Mouse (Mus musculus): ENCODE data around the gene Foxd3. TPM values are rescaled to one million over a fixed set of nuclear protein-coding genes. Genes with fewer than 3 reads are reported as not detected.

The Foxd3 gene
- polyA plus RNA-seq, 1 experiment from 2014 or later = not detected

DNA sequence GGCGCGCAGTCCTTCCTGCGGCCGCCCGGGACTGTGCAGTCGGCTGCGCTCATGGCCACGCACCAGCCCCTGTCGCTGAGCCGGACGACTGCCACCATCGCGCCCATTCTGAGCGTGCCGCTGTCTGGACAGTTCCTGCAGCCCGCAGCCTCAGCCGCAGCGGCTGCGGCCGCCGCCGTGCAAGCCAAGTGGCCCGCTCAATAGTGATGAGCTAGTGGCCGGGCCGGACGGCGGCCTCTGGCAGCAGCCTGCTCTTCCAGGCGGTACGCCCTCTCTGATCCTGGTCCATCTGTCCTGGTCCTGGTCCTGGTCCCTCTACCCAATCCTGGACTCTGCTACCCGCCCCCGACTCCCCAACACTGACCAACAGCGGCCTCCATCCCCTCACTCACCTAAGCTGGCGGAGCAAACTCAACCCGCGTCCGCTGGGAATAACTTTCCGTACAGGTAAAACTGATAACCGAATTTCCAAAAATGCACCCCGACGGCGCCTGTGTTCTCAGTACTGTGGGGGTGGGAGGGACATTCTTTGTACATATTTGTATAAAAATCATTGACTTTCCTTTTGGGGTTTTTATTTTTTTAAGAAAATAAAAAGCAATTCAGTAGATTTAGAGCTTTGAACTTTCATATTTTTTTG, 1.9 kb downstream of the Foxd3 start:
- 2% methylated on average over 36 of the region's 41 CpGs for WGBS

GRCm38 (mm10) chr4:99658881-99659280, 2.8 kb downstream of the Foxd3 start:
- H3K4me3 ChIP-seq (ENCODE audit: low read depth, low read length) = no peak overlapping the region
- H3K4me1 ChIP-seq (ENCODE audit: insufficient read depth) = 0 out of 2 replicates have a peak, but pooled peaks cover 5% of the 10 kb centered on the region
- H3K36me3 ChIP-seq (ENCODE audit: insufficient read depth) = no peaks in the 10 kb centered on the region
- no peak overlapping the region for H3K9ac ChIP-seq
- 19% methylated on average over 6 of the region's 6 CpGs for WGBS
- no peak overlapping the region for H3K4me2 ChIP-seq
- no peaks in the 10 kb centered on the region for H3K9me3 ChIP-seq (ENCODE audit: low read depth, low read length)
- TF ChIP-seq CTCF (IDR thresholded peaks at IDR 0.05; ENCODE audit: low read depth) = no peak
- peaks cover 96% of the 10 kb centered on the region for H3K27me3 ChIP-seq (ENCODE audit: insufficient read depth, low read length)
- DNase-seq (peak; percentile 17), ATAC-seq (ENCODE audit: insufficient read depth) (no peak)
- H3K27ac ChIP-seq (ENCODE audit: low read depth) = no peak overlapping the region

More for the DNA sequence above, 1.9 kb downstream of the Foxd3 start:
- Histone ChIP-seq H3K9ac (no peak overlapping the region), H3K9me3 (ENCODE audit: low read depth, low read length) (no peaks in the 10 kb centered on the region), H3K27ac (ENCODE audit: low read depth) (no peak overlapping the region), H3K4me1 (ENCODE audit: insufficient read depth) (0 out of 2 replicates have a peak, but pooled peaks cover 5% of the 10 kb centered on the region), H3K4me3 (ENCODE audit: low read depth, low read length) (peak overlapping the region; percentile 35), H3K27me3 (ENCODE audit: insufficient read depth, low read length) (peaks cover 96% of the 10 kb centered on the region), H3K36me3 (ENCODE audit: insufficient read depth) (no peaks in the 10 kb centered on the region), H3K4me2 (peak overlapping the region; percentile 48)
- TF ChIP-seq CTCF (IDR thresholded peaks at IDR 0.05; ENCODE audit: low read depth) = no peak
- DNase-seq (peak; percentile 50), ATAC-seq (ENCODE audit: insufficient read depth) (peak; percentile 19; the same call in 1 of the 2 replicates)

GRCm38 (mm10) chr4:99659361-99660072, 3.4 kb downstream of the Foxd3 start:
- H3K4me1 ChIP-seq (ENCODE audit: insufficient read depth) = 0 out of 2 replicates have a peak, but pooled peaks cover 5% of the 10 kb centered on the region
- WGBS = 1% methylated on average over 28 of the region's 28 CpGs
- no peak overlapping the region for H3K27ac ChIP-seq (ENCODE audit: low read depth)
- peak; percentile 20 for DNase-seq
- no peaks in the 10 kb centered on the region for H3K9me3 ChIP-seq (ENCODE audit: low read depth, low read length)
- ATAC-seq (ENCODE audit: insufficient read depth) = no peak
- H3K4me2 ChIP-seq = no peak overlapping the region
- H3K9ac ChIP-seq = no peak overlapping the region
- H3K27me3 ChIP-seq (ENCODE audit: insufficient read depth, low read length) = peaks cover 95% of the 10 kb centered on the region
- no peaks in the 10 kb centered on the region for H3K36me3 ChIP-seq (ENCODE audit: insufficient read depth)
- H3K4me3 ChIP-seq (ENCODE audit: low read depth, low read length) = no peak overlapping the region
- TF ChIP-seq CTCF (IDR thresholded peaks at IDR 0.05; ENCODE audit: low read depth) = no peak

- Histone ChIP-seq H3K9me3 (ENCODE audit: low read depth, low read length) (no peaks in the 10 kb centered on the region), H3K9ac (no peak overlapping the region), H3K4me1 (ENCODE audit: insufficient read depth) (0 out of 2 replicates have a peak, but pooled peaks cover 5% of the 10 kb centered on the region), H3K36me3 (ENCODE audit: insufficient read depth) (no peaks in the 10 kb centered on the region), H3K27ac (ENCODE audit: low read depth) (no peak overlapping the region), H3K4me3 (ENCODE audit: low read depth, low read length) (peak overlapping the region; percentile 1; the same call in 1 of the 2 replicates), H3K4me2 (no peak overlapping the region), H3K27me3 (ENCODE audit: insufficient read depth, low read length) (peaks cover 95% of the 10 kb centered on the region)
- WGBS = under 1% methylated on average over 20 of the region's 20 CpGs
- ATAC-seq (ENCODE audit: insufficient read depth) = no peak
- peak; percentile 60 for DNase-seq
- no peak for TF ChIP-seq CTCF (IDR thresholded peaks at IDR 0.05; ENCODE audit: low read depth)
These were observed 4.0 kb downstream of the Foxd3 start for GRCm38 (mm10) chr4:99660073-99660611.

DNA sequence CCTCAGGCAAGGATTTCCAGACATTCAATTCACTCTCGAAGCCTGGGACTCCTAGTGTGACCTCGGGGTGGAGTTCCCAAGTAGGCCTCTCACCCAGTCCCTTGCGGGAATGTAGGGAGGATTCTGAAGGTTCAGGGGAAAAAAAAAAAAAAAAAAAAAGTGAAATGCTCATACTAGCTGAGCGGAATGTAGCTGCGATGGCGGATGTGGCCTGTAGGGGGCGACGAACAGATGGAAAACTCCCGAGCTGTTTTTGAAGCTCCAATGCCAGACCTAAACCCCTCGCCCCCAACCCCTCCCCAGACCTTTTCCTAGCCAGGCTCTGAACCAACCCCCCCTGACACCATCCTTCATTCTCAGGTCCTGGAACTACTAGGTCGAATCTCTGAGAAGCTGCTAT, 4.9 kb downstream of the Foxd3 start:
- H3K4me2 ChIP-seq = no peak overlapping the region
- no peak overlapping the region for H3K9ac ChIP-seq
- under 1% methylated on average over 11 of the region's 11 CpGs for WGBS
- 0 out of 2 replicates have a peak, but pooled peaks cover 2% of the 10 kb centered on the region for H3K4me1 ChIP-seq (ENCODE audit: insufficient read depth)
- ATAC-seq (ENCODE audit: insufficient read depth) (no peak), DNase-seq (peak; percentile 91)
- H3K9me3 ChIP-seq (ENCODE audit: low read depth, low read length) = no peaks in the 10 kb centered on the region
- TF ChIP-seq CTCF (IDR thresholded peaks at IDR 0.05; ENCODE audit: low read depth) = peak; percentile 78
- H3K27me3 ChIP-seq (ENCODE audit: insufficient read depth, low read length) = peaks cover 87% of the 10 kb centered on the region
- H3K4me3 ChIP-seq (ENCODE audit: low read depth, low read length) = no peak overlapping the region
- H3K27ac ChIP-seq (ENCODE audit: low read depth) = no peak overlapping the region
- H3K36me3 ChIP-seq (ENCODE audit: insufficient read depth) = no peaks in the 10 kb centered on the region

- Histone ChIP-seq H3K27me3 (ENCODE audit: insufficient read depth, low read length) (peaks cover 77% of the 10 kb centered on the region), H3K4me3 (ENCODE audit: low read depth, low read length) (no peak overlapping the region), H3K27ac (ENCODE audit: low read depth) (no peak overlapping the region), H3K9ac (no peak overlapping the region), H3K9me3 (ENCODE audit: low read depth, low read length) (no peaks in the 10 kb centered on the region), H3K4me2 (no peak overlapping the region), H3K4me1 (ENCODE audit: insufficient read depth) (no peaks in the 10 kb centered on the region), H3K36me3 (ENCODE audit: insufficient read depth) (no peaks in the 10 kb centered on the region)
- ATAC-seq (ENCODE audit: insufficient read depth) (no peak), DNase-seq (no peak)
- TF ChIP-seq CTCF (IDR thresholded peaks at IDR 0.05; ENCODE audit: low read depth) = no peak
- 7% methylated on average over 12 of the region's 12 CpGs for WGBS
These were observed 5.9 kb downstream of the Foxd3 start for GRCm38 (mm10) chr4:99661956-99662355.

DNA sequence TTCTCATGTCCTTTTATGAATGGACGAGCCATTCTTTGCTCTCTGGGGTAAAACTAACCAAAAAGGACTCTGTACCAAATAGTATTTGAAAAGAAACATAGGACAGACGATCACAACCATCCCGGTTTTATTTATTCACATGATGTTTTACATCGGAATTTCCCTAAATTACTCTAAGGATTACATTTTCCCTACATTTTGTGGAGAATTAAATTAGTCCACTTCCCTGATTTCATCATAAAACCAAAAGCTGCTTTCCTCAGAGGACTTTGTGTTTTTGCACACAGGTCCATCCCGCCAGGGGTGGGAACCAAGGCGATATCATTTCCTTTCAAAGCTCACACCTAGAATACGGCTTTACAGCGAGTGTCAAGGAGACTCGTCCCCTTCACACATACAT, 6.3 kb downstream of the Foxd3 start:
- no peaks in the 10 kb centered on the region for H3K4me1 ChIP-seq (ENCODE audit: insufficient read depth)
- no peak for TF ChIP-seq CTCF (IDR thresholded peaks at IDR 0.05; ENCODE audit: low read depth)
- H3K9me3 ChIP-seq (ENCODE audit: low read depth, low read length) = no peaks in the 10 kb centered on the region
- H3K9ac ChIP-seq = no peak overlapping the region
- H3K36me3 ChIP-seq (ENCODE audit: insufficient read depth) = no peaks in the 10 kb centered on the region
- 12% methylated on average over 9 of the region's 9 CpGs for WGBS
- DNase-seq (no peak), ATAC-seq (ENCODE audit: insufficient read depth) (no peak)
- H3K27me3 ChIP-seq (ENCODE audit: insufficient read depth, low read length) = peaks cover 72% of the 10 kb centered on the region
- H3K4me3 ChIP-seq (ENCODE audit: low read depth, low read length) = no peak overlapping the region
- no peak overlapping the region for H3K4me2 ChIP-seq
- no peak overlapping the region for H3K27ac ChIP-seq (ENCODE audit: low read depth)

All from lung, embryonic 14.5 days (tissue).